Mouse (Mus musculus): ENCODE data around the gene Cib1. TPM values are rescaled to one million over a fixed set of nuclear protein-coding genes. Genes with fewer than 3 reads are reported as not detected.
A peak's percentile ranks its signal among the peaks of the same experiment; 100 is the strongest.

Gene Cib1
- polyA plus RNA-seq, 1 experiment: 54.0 TPM

- Histone ChIP-seq H3K4me3 (replicated peaks) (peak overlapping the region; percentile 98), H3K9me3 (no peaks in the 10 kb centered on the region), H3K4me1 (peaks cover 82% of the 10 kb centered on the region), H3K27me3 (replicated peaks) (no peaks in the 10 kb centered on the region), H3K36me3 (replicated peaks; ENCODE audit: low read length) (peaks cover 52% of the 10 kb centered on the region)
- no peak for TF ChIP-seq GATA1 (IDR thresholded peaks at IDR 0.05; ENCODE audit: borderline replicate concordance, low read length)
- no peak for TF ChIP-seq FLI1 (IDR thresholded peaks at IDR 0.05; ENCODE audit: low read length)
Measured at GRCm38 (mm10) chr7:80199286-80199685, 33.3 kb downstream of the Cib1 start.

GRCm38 (mm10) chr7:80198863-80199262, 33.8 kb downstream of the Cib1 start:
- Histone ChIP-seq H3K27me3 (replicated peaks) (no peaks in the 10 kb centered on the region), H3K36me3 (replicated peaks; ENCODE audit: low read length) (peaks cover 47% of the 10 kb centered on the region), H3K9me3 (no peaks in the 10 kb centered on the region), H3K4me3 (replicated peaks) (peak overlapping the region; percentile 98), H3K4me1 (peaks cover 82% of the 10 kb centered on the region)
- no peak for TF ChIP-seq GATA1 (IDR thresholded peaks at IDR 0.05; ENCODE audit: borderline replicate concordance, low read length)
- no peak for TF ChIP-seq FLI1 (IDR thresholded peaks at IDR 0.05; ENCODE audit: low read length)

GRCm38 (mm10) chr7:80197941-80198778, 34.5 kb downstream of the Cib1 start:
- H3K9me3 ChIP-seq: no peaks in the 10 kb centered on the region
- H3K4me1 ChIP-seq: peaks cover 82% of the 10 kb centered on the region
- H3K36me3 ChIP-seq (replicated peaks; ENCODE audit: low read length): peaks cover 40% of the 10 kb centered on the region
- no peaks in the 10 kb centered on the region for H3K27me3 ChIP-seq (replicated peaks)
- TF ChIP-seq FLI1 (IDR thresholded peaks at IDR 0.05; ENCODE audit: low read length): no peak
- no peak for TF ChIP-seq GATA1 (IDR thresholded peaks at IDR 0.05; ENCODE audit: borderline replicate concordance, low read length)
- peak overlapping the region; percentile 98 for H3K4me3 ChIP-seq (replicated peaks)

- peaks cover 32% of the 10 kb centered on the region for H3K36me3 ChIP-seq (replicated peaks; ENCODE audit: low read length)
- H3K27me3 ChIP-seq (replicated peaks): no peaks in the 10 kb centered on the region
- H3K4me1 ChIP-seq: peaks cover 82% of the 10 kb centered on the region
- TF ChIP-seq FLI1 (IDR thresholded peaks at IDR 0.05; ENCODE audit: low read length) (no peak), GATA1 (IDR thresholded peaks at IDR 0.05; ENCODE audit: borderline replicate concordance, low read length) (no peak)
- H3K9me3 ChIP-seq: no peaks in the 10 kb centered on the region
- H3K4me3 ChIP-seq (replicated peaks): peak overlapping the region; percentile 98
Measured at GRCm38 (mm10) chr7:80197371-80197770, 35.2 kb downstream of the Cib1 start.

DNA sequence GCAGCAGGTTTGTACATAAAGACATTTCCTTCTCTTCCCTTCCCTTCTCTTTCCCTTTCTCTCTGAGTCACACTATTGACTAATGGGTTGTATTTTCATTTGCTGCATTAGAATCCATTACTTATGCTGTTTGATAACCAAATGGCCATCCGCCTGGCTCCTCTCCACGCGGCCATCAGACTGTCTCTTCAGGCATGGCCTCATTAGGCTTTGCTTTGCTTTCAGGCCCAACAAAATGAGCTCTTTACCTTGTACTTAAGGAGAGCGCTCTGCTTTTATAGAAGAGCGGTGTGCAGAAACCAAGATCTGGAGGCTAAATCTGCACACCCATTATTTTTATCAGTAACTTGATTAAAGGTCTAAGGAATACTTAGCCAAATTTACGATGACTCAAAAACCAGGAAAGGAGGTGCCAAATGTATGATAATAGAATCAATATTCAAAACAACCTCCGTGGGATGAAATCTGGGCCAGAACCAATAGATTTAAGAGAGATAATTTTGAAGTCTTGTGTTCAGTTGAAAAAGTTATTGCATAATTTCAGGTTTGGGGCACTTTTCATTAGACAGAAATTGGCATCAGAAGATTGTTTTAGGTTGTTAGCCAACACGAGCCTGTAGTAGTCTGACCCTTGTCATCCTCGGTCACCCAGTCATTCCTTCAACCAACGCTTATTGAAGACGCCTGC, 36.9 kb downstream of the Cib1 start:
- H3K9me3 ChIP-seq: no peaks in the 10 kb centered on the region
- H3K4me1 ChIP-seq: peaks cover 82% of the 10 kb centered on the region
- peaks cover 16% of the 10 kb centered on the region for H3K36me3 ChIP-seq (replicated peaks; ENCODE audit: low read length)
- H3K27me3 ChIP-seq (replicated peaks): no peaks in the 10 kb centered on the region
- TF ChIP-seq FLI1 (IDR thresholded peaks at IDR 0.05; ENCODE audit: low read length) (no peak), GATA1 (IDR thresholded peaks at IDR 0.05; ENCODE audit: borderline replicate concordance, low read length) (no peak)
- no peak overlapping the region for H3K4me3 ChIP-seq (replicated peaks)

GRCm38 (mm10) chr7:80195146-80195545, 37.5 kb downstream of the Cib1 start:
- H3K27me3 ChIP-seq (replicated peaks): no peaks in the 10 kb centered on the region
- no peak overlapping the region for H3K4me3 ChIP-seq (replicated peaks)
- H3K4me1 ChIP-seq: peaks cover 82% of the 10 kb centered on the region
- peaks cover 10% of the 10 kb centered on the region for H3K36me3 ChIP-seq (replicated peaks; ENCODE audit: low read length)
- H3K9me3 ChIP-seq: no peaks in the 10 kb centered on the region
- TF ChIP-seq GATA1 (IDR thresholded peaks at IDR 0.05; ENCODE audit: borderline replicate concordance, low read length) (no peak), FLI1 (IDR thresholded peaks at IDR 0.05; ENCODE audit: low read length) (no peak)

DNA sequence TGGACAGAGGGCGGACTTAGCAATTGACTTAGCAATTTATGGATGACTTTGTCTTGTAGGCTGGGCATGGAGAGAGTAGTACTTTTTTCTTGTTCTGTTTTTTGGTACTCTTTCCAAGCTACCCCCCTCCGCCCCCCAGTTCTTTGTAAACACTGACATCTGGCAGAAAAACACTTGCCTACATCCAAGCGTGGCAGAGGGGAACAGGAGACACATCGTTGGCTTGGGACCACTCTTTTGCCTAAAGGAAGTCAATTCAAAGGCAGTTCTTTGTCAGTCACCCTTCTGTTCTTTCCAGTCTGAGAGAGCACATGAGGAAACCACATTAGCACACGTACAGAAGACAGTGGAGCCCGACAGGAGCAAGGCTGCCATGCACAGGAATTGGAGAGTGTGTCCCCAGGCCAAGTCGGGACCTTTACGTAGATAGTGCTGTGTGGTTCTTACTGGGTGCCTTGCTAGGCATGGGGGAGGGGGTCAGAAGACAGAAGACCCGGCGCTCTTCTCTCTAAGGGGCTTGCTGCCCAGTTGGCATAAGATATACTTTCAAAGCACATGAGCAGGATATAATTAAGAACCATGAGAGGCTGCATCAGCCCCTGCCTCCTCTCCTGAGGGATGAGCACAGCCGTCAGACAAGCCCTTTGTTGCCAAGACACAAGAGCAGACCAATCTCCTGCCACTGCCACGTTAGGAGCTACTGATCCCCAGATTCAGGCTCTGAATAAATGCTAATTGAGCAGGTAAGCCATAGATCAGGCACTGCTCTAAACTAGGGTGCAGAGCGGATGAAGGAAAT, 38.5 kb downstream of the Cib1 start:
- Histone ChIP-seq H3K27me3 (replicated peaks) (no peaks in the 10 kb centered on the region), H3K4me3 (replicated peaks) (no peak overlapping the region), H3K4me1 (peaks cover 81% of the 10 kb centered on the region), H3K9me3 (no peaks in the 10 kb centered on the region), H3K36me3 (replicated peaks; ENCODE audit: low read length) (peaks cover under 1% of the 10 kb centered on the region)
- TF ChIP-seq GATA1 (IDR thresholded peaks at IDR 0.05; ENCODE audit: borderline replicate concordance, low read length): no peak
- no peak for TF ChIP-seq FLI1 (IDR thresholded peaks at IDR 0.05; ENCODE audit: low read length)

GRCm38 (mm10) chr7:80192226-80193061, 40.2 kb downstream of the Cib1 start:
- no peaks in the 10 kb centered on the region for H3K27me3 ChIP-seq (replicated peaks)
- H3K4me1 ChIP-seq: peaks cover 87% of the 10 kb centered on the region
- H3K9me3 ChIP-seq: peaks cover 4% of the 10 kb centered on the region; the same call in 1 of the 2 replicates
- TF ChIP-seq FLI1 (IDR thresholded peaks at IDR 0.05; ENCODE audit: low read length) (no peak), GATA1 (IDR thresholded peaks at IDR 0.05; ENCODE audit: borderline replicate concordance, low read length) (no peak)
- H3K36me3 ChIP-seq (replicated peaks; ENCODE audit: low read length): peaks cover 4% of the 10 kb centered on the region
- peak overlapping the region; percentile 93 for H3K4me3 ChIP-seq (replicated peaks)

DNA sequence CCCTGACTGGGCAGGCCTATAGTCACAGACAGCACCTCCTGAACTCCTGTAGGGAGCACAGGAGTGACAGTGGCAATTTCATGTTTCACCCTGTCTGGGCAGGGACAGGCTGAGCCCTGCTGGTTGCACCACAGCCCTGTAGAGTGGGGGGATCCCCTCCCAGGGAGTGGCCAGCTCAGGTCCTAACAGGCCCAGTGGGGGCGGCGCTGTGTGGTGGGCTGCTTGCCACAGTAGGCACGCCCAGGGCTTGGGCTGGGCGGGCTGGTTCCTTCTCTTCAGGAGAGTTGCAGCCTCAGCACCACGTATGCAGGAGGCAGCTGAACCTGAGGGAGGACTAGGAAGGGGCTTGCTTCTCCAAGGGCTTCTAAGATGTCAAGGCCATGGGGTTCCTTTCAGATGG, 41.2 kb downstream of the Cib1 start:
- Histone ChIP-seq H3K9me3 (peaks cover 4% of the 10 kb centered on the region; the same call in 1 of the 2 replicates), H3K36me3 (replicated peaks; ENCODE audit: low read length) (peaks cover 4% of the 10 kb centered on the region), H3K4me3 (replicated peaks) (peak overlapping the region; percentile 93), H3K4me1 (peaks cover 91% of the 10 kb centered on the region), H3K27me3 (replicated peaks) (no peaks in the 10 kb centered on the region)
- TF ChIP-seq GATA1 (IDR thresholded peaks at IDR 0.05; ENCODE audit: borderline replicate concordance, low read length): no peak
- TF ChIP-seq FLI1 (IDR thresholded peaks at IDR 0.05; ENCODE audit: low read length): no peak

Measured in megakaryocyte, embryonic 14.5 days (primary cell).